Mouse (Mus musculus) adrenal gland, postnatal 36 days (tissue): ENCODE measurements around the gene Chd3. TPM values are rescaled to one million over a fixed set of nuclear protein-coding genes. Genes with fewer than 3 reads are reported as not detected.
A peak's percentile ranks its signal among the peaks of the same experiment; 100 is the strongest.

Source experiments
- DNase-seq, 2 experiments: peaks; one replicate each; pipeline ENCODE4 v3.0.0; 2021; ENCODE audit warnings: mixed read lengths in 1 of 2
- total RNA-seq, 2 experiments: library from RNA; stranded (reverse); gene quantifications; 2 replicates each; pipeline ENCODE4 v1.2.3; 2021

Gene Chd3
- total RNA-seq, 2 experiments from 2014 or later, result 78.6 to 119 TPM

GRCm38 (mm10) chr11:69390400-69391034, 21.3 kb upstream of the Chd3 start:
- peak in 1 of 2 experiments; percentile 78 for DNase-seq

GRCm38 (mm10) chr11:69389531-69390399, 20.6 kb upstream of the Chd3 start:
- DNase-seq, result peak; percentile 84 to 91

- DNase-seq, result no peak
These were observed 19.5 kb upstream of the Chd3 start for GRCm38 (mm10) chr11:69388680-69389079.

GRCm38 (mm10) chr11:69386758-69387157, 17.6 kb upstream of the Chd3 start:
- DNase-seq, result no peak

GRCm38 (mm10) chr11:69384979-69385378, 15.8 kb upstream of the Chd3 start:
- DNase-seq, result no peak

- DNase-seq, result no peak
These were observed 13.4 kb upstream of the Chd3 start for GRCm38 (mm10) chr11:69382478-69383105.

GRCm38 (mm10) chr11:69381356-69381755, 12.2 kb upstream of the Chd3 start:
- DNase-seq, result no peak

- DNase-seq, result no peak
These were observed 10.4 kb upstream of the Chd3 start for GRCm38 (mm10) chr11:69379600-69379999.

GRCm38 (mm10) chr11:69377766-69378165, 8.6 kb upstream of the Chd3 start:
- DNase-seq, result no peak

GRCm38 (mm10) chr11:69375646-69376045, 6.4 kb upstream of the Chd3 start:
- no peak for DNase-seq

- no peak for DNase-seq
These were observed 4.2 kb upstream of the Chd3 start for GRCm38 (mm10) chr11:69373223-69373965.

- no peak for DNase-seq
These were observed 3.6 kb upstream of the Chd3 start for GRCm38 (mm10) chr11:69372780-69373170.

GRCm38 (mm10) chr11:69372056-69372779, 3.0 kb upstream of the Chd3 start:
- peak in 1 of 2 experiments; percentile 41 for DNase-seq

GRCm38 (mm10) chr11:69371601-69372000, 2.4 kb upstream of the Chd3 start:
- DNase-seq, result no peak

GRCm38 (mm10) chr11:69370817-69371215, 1.6 kb upstream of the Chd3 start:
- DNase-seq, result no peak

GRCm38 (mm10) chr11:69369990-69370816, 997 bp upstream of the Chd3 start:
- DNase-seq, result no peak

GRCm38 (mm10) chr11:69368356-69369214, 621 bp downstream of the Chd3 start:
- DNase-seq, result peak; percentile 61 to 79

- peak; percentile 16 to 60 for DNase-seq
These were observed 1.4 kb downstream of the Chd3 start for GRCm38 (mm10) chr11:69367616-69368355.
